Mouse (Mus musculus) MEL (cell line): Measurements from ENCODE around the gene E4f1. TPM values are rescaled to one million over a fixed set of nuclear protein-coding genes. Genes with fewer than 3 reads are reported as not detected.
A peak's percentile ranks its signal among the peaks of the same experiment; 100 is the strongest.

Experiments used
- DNase-seq: peaks from one replicate; pipeline ENCODE4 v3.0.0; 2011; ENCODE audit warnings: low read depth, low spot score
- H3K27ac ChIP-seq: 2 replicates; pipeline ENCODE4 v1.5.1; 2012; ENCODE audit warnings: low read depth, mild to moderate bottlenecking, control low read depth, low read length, moderate library complexity; ENCODE audit not compliant: control insufficient read depth
- H3K27me3 ChIP-seq, 2 experiments: fragments of 150-350 bp in 1 of 2; sonication (generic) in 1 of 2; 2 replicates each; pipeline ENCODE4 v1.6.1; 2012; ENCODE audit warnings: low read length in 2 of 2, mild to moderate bottlenecking in 2 of 2, improper control_type of control experiment in 1 of 2, moderate library complexity in 1 of 2; ENCODE audit not compliant: insufficient read depth in 2 of 2, control insufficient read depth in 1 of 2
- H3K36me3 ChIP-seq, 2 experiments: 2 replicates each; pipeline ENCODE4 v1.6.1; 2012 to 2014; ENCODE audit warnings: low read length in 2 of 2, improper control_type of control experiment in 1 of 2, inconsistent platforms in 1 of 2, mild to moderate bottlenecking in 1 of 2; ENCODE audit not compliant: insufficient read depth in 2 of 2, control insufficient read depth in 1 of 2
- H3K4me1 ChIP-seq, 2 experiments: fragments of 150-350 bp in 1 of 2; sonication (generic) in 1 of 2; 2 replicates each; pipeline ENCODE4 v1.6.1; 2012; ENCODE audit warnings: low read length in 2 of 2, improper control_type of control experiment in 1 of 2, mild to moderate bottlenecking in 1 of 2; ENCODE audit not compliant: insufficient read depth in 2 of 2, control insufficient read depth in 1 of 2
- H3K4me3 ChIP-seq, 2 experiments: fragments of 150-350 bp in 1 of 2; sonication (generic) in 1 of 2; 2 replicates each; pipeline ENCODE4 v1.5.1; 2012; ENCODE audit warnings: low read depth in 2 of 2, low read length in 2 of 2, mild to moderate bottlenecking in 2 of 2, moderate library complexity in 2 of 2, control low read depth in 1 of 2, improper control_type of control experiment in 1 of 2; ENCODE audit not compliant: control insufficient read depth in 1 of 2, insufficient read depth in 1 of 2
- H3K79me2 ChIP-seq: 2 replicates; pipeline ENCODE4 v1.6.1; 2012; ENCODE audit warnings: mild to moderate bottlenecking, low read length, moderate library complexity; ENCODE audit not compliant: control insufficient read depth, poor library complexity, insufficient read depth
- H3K9ac ChIP-seq: 2 replicates; pipeline ENCODE4 v1.6.1; 2012; ENCODE audit warnings: low read depth, mild to moderate bottlenecking, control low read depth, low read length, moderate library complexity; ENCODE audit not compliant: control insufficient read depth, poor library complexity, severe bottlenecking
- H3K9me3 ChIP-seq: fragments of 150-350 bp; sonication (generic); replicated peaks from 2 replicates; pipeline ENCODE4 v1.6.1; 2012; ENCODE audit warnings: mild to moderate bottlenecking, low read length, improper control_type of control experiment, moderate library complexity; ENCODE audit not compliant: insufficient read depth
- CHD2 ChIP-seq: IDR thresholded peaks from 2 replicates; pipeline ENCODE4 v1.6.1; 2011; ENCODE audit warnings: low read length, improper control_type of control experiment
- CTCF ChIP-seq, 3 experiments: IDR thresholded peaks in 2 of 3; conservative IDR thresholded peaks in 1 of 3; 2 replicates each; pipeline ENCODE4 v1.5.1; 2011 to 2012; ENCODE audit warnings: low read length in 3 of 3, low read depth in 2 of 3, mild to moderate bottlenecking in 2 of 3, improper control_type of control experiment in 1 of 3, inconsistent platforms in 1 of 3, mixed read lengths in 1 of 3, moderate library complexity in 1 of 3; ENCODE audit not compliant: control insufficient read depth in 1 of 3, insufficient read depth in 1 of 3, poor library complexity in 1 of 3, severe bottlenecking in 1 of 3
- E2F4 ChIP-seq: IDR thresholded peaks from 2 replicates; pipeline ENCODE4 v1.6.1; 2011; ENCODE audit warnings: low read depth, low read length, improper control_type of control experiment, borderline replicate concordance
- ELF1 ChIP-seq: IDR thresholded peaks from 2 replicates; pipeline ENCODE4 v1.6.1; 2014; ENCODE audit warnings: low read depth, mild to moderate bottlenecking, inconsistent platforms, low read length, improper control_type of control experiment, moderate library complexity
- EP300 ChIP-seq, 2 experiments: IDR thresholded peaks; 2 replicates each; pipeline ENCODE4 v1.6.1; 2011; ENCODE audit warnings: improper control_type of control experiment in 2 of 2, low read length in 2 of 2, low read depth in 1 of 2, mild to moderate bottlenecking in 1 of 2
- ETS1 ChIP-seq: IDR thresholded peaks from 2 replicates; pipeline ENCODE4 v1.6.1; 2012; ENCODE audit warnings: low read depth, mild to moderate bottlenecking, inconsistent platforms, low read length, improper control_type of control experiment, moderate library complexity
- GABPA ChIP-seq: IDR thresholded peaks from 2 replicates; pipeline ENCODE4 v1.6.1; 2012; ENCODE audit warnings: low read depth, mild to moderate bottlenecking, inconsistent platforms, low read length, improper control_type of control experiment, moderate library complexity
- GATA1 ChIP-seq: IDR thresholded peaks from 2 replicates; pipeline ENCODE4 v1.6.1; 2011; ENCODE audit warnings: low read depth, low read length, improper control_type of control experiment
- JUND ChIP-seq: IDR thresholded peaks from 2 replicates; pipeline ENCODE4 v1.6.1; 2011; ENCODE audit warnings: low read depth, mild to moderate bottlenecking, improper control_type of control experiment, low read length
- MAFK ChIP-seq: IDR thresholded peaks from 2 replicates; pipeline ENCODE4 v1.6.1; 2011; ENCODE audit warnings: low read depth, mild to moderate bottlenecking, low read length, improper control_type of control experiment, borderline replicate concordance
- MAX ChIP-seq: IDR thresholded peaks from 2 replicates; pipeline ENCODE4 v1.6.1; 2011; ENCODE audit warnings: low read length, improper control_type of control experiment
- MAZ ChIP-seq: IDR thresholded peaks from 2 replicates; pipeline ENCODE4 v1.6.1; 2012; ENCODE audit warnings: low read depth, mild to moderate bottlenecking, inconsistent platforms, low read length, improper control_type of control experiment
- MEF2A ChIP-seq: IDR thresholded peaks from 2 replicates; pipeline ENCODE4 v1.6.1; 2014; ENCODE audit warnings: low read depth, mild to moderate bottlenecking, inconsistent platforms, low read length, improper control_type of control experiment; ENCODE audit not compliant: poor library complexity, insufficient replicate concordance, severe bottlenecking; ENCODE audit errors: extremely low read depth
- MXI1 ChIP-seq: IDR thresholded peaks from 2 replicates; pipeline ENCODE4 v1.6.1; 2011; ENCODE audit warnings: mild to moderate bottlenecking, low read depth, low read length, improper control_type of control experiment
- MYC ChIP-seq: IDR thresholded peaks from 2 replicates; pipeline ENCODE4 v1.6.1; 2011; ENCODE audit warnings: low read depth, mild to moderate bottlenecking, low read length, improper control_type of control experiment, moderate library complexity
- POLR2A ChIP-seq, 2 experiments: IDR thresholded peaks; 2 replicates each; pipeline ENCODE4 v1.6.1; 2011 to 2012; ENCODE audit warnings: low read length in 2 of 2, mild to moderate bottlenecking in 2 of 2, control low read depth in 1 of 2, improper control_type of control experiment in 1 of 2, low read depth in 1 of 2, moderate library complexity in 1 of 2; ENCODE audit not compliant: control insufficient read depth in 1 of 2, insufficient read depth in 1 of 2, poor library complexity in 1 of 2
- POLR2AphosphoS5 ChIP-seq: IDR thresholded peaks from 2 replicates; pipeline ENCODE4 v1.6.1; 2012; ENCODE audit warnings: low read depth, borderline replicate concordance, mild to moderate bottlenecking, inconsistent platforms, low read length, moderate library complexity, mixed read lengths
- RAD21 ChIP-seq: IDR thresholded peaks from 2 replicates; pipeline ENCODE4 v1.6.1; 2011; ENCODE audit warnings: mild to moderate bottlenecking, low read depth, low read length, improper control_type of control experiment
- RCOR1 ChIP-seq: IDR thresholded peaks from 2 replicates; pipeline ENCODE4 v1.6.1; 2012; ENCODE audit warnings: low read depth, mild to moderate bottlenecking, inconsistent platforms, low read length, improper control_type of control experiment
- SIN3A ChIP-seq: IDR thresholded peaks from 2 replicates; pipeline ENCODE4 v1.6.1; 2012; ENCODE audit warnings: low read length, improper control_type of control experiment, inconsistent platforms
- SMC3 ChIP-seq: IDR thresholded peaks from 2 replicates; pipeline ENCODE4 v1.6.1; 2011; ENCODE audit warnings: low read depth, low read length, improper control_type of control experiment
- TBP ChIP-seq: IDR thresholded peaks from 2 replicates; pipeline ENCODE4 v1.8.0; 2011; ENCODE audit warnings: low read depth, low read length, improper control_type of control experiment
- TCF12 ChIP-seq: IDR thresholded peaks from 2 replicates; pipeline ENCODE4 v1.6.1; 2014; ENCODE audit warnings: low read depth, mild to moderate bottlenecking, inconsistent platforms, low read length, improper control_type of control experiment, moderate library complexity
- ZC3H11A ChIP-seq: IDR thresholded peaks from 2 replicates; pipeline ENCODE4 v1.6.1; 2012; ENCODE audit warnings: low read depth, mild to moderate bottlenecking, inconsistent platforms, low read length, improper control_type of control experiment
- ZNF384 ChIP-seq: IDR thresholded peaks from 2 replicates; pipeline ENCODE4 v1.6.1; 2012; ENCODE audit warnings: low read depth, mild to moderate bottlenecking, inconsistent platforms, low read length, improper control_type of control experiment
- polyA plus RNA-seq, 2 experiments: library from polyadenylated mRNA; stranded (reverse) in 1 of 2; unstranded in 1 of 2; fragments of >175 nt in 1 of 2; fragments of >200 nt in 1 of 2; gene quantifications; 2 replicates each; pipeline versions ENCODE4 v1.2.1 to v1.2.4; 2012; ENCODE audit warnings: low replicate concordance in 2 of 2, low read depth in 1 of 2; ENCODE audit not compliant: insufficient read length in 2 of 2, insufficient read depth in 1 of 2, missing spikeins in 1 of 2
- total RNA-seq: library from RNA; depleted of rRNA; stranded (reverse); fragments of 300-350 nt; gene quantifications from 2 replicates; pipeline ENCODE4 v1.2.3, GENCODE M21; 2012

Gene E4f1
- total and polyA plus RNA-seq, 3 experiments, result 24.3 to 37.1 TPM; not detected in 1

GRCm38 (mm10) chr17:24437016-24437415, 33.1 kb downstream of the E4f1 start:
- TF ChIP-seq TCF12, result no peak
- TF ChIP-seq ZC3H11A, result peak; percentile 55
- no peak for TF ChIP-seq ZNF384
- TF ChIP-seq SMC3, result peak; percentile 72
- TF ChIP-seq CTCF (IDR thresholded peaks at IDR 0.05 in 2 of 3, conservative IDR thresholded peaks at IDR 0.05 in 1 of 3; ENCODE audit: control insufficient read depth in 1 of 3, insufficient read depth in 1 of 3, low read depth in 2 of 3, low read length in 3 of 3, poor library complexity in 1 of 3, severe bottlenecking in 1 of 3), result peak; percentile 40 to 84 (median 78); a peak in 5 of 6 replicates
- TF ChIP-seq E2F4, result no peak
- peak; percentile 76 for TF ChIP-seq RAD21
- TF ChIP-seq ETS1, result no peak
- H3K27ac ChIP-seq, result no peak overlapping the region
- H3K9ac ChIP-seq, result no peak overlapping the region
- H3K4me1 ChIP-seq, result no peaks in the 10 kb centered on the region
- no peaks in the 10 kb centered on the region for H3K79me2 ChIP-seq
- no peak overlapping the region for H3K4me3 ChIP-seq
- H3K9me3 ChIP-seq, result no peaks in the 10 kb centered on the region
- no peaks in the 10 kb centered on the region; a peak in 1 of 4 replicates for H3K36me3 ChIP-seq
- H3K27me3 ChIP-seq, result no peaks in the 10 kb centered on the region
- DNase-seq, result peak; percentile 70

- H3K9ac ChIP-seq, result no peak overlapping the region
- DNase-seq, result no peak
- H3K36me3 ChIP-seq, result peaks cover 4 to 6% of the 10 kb centered on the region in 2 experiments; a peak in 3 of 4 replicates
- no peaks in the 10 kb centered on the region for H3K27me3 ChIP-seq
- H3K9me3 ChIP-seq, result no peaks in the 10 kb centered on the region
- TF ChIP-seq SMC3 (no peak), POLR2A (IDR thresholded peaks at IDR 0.05; ENCODE audit: control insufficient read depth in 1 of 2, insufficient read depth in 1 of 2, low read depth in 1 of 2, low read length in 2 of 2, poor library complexity in 1 of 2) (no peak)
- TF ChIP-seq, all 39 proteins: peak for 0
- Histone ChIP-seq H3K4me3 (no peak overlapping the region), H3K4me1 (peaks cover 3 to 5% of the 10 kb centered on the region in 2 experiments; a peak in 2 of 4 replicates), H3K79me2 (peaks cover 11% of the 10 kb centered on the region), H3K27ac (no peak overlapping the region)
Observed at GRCm38 (mm10) chr17:24429201-24429983, 40.7 kb downstream of the E4f1 start.

- peak; percentile 59 for DNase-seq
- H3K9ac ChIP-seq, result peak overlapping the region; percentile 80
- peak overlapping the region; percentile 59 to 77 for H3K4me3 ChIP-seq
- peaks cover 11% of the 10 kb centered on the region for H3K79me2 ChIP-seq
- H3K36me3 ChIP-seq, result peaks cover 6 to 12% of the 10 kb centered on the region in 2 experiments; a peak in 3 of 4 replicates
- H3K9me3 ChIP-seq, result no peaks in the 10 kb centered on the region
- H3K27ac ChIP-seq, result peak overlapping the region; percentile 52
- no peaks in the 10 kb centered on the region for H3K27me3 ChIP-seq
- peaks cover 3 to 5% of the 10 kb centered on the region in 2 experiments; a peak in 2 of 4 replicates for H3K4me1 ChIP-seq
- TF ChIP-seq MYC (peak; percentile 54; the same call in 1 of the 2 replicates), POLR2AphosphoS5 (no peak), MAZ (no peak), MEF2A (no peak), ELF1 (no peak), E2F4 (no peak), EP300 (IDR thresholded peaks at IDR 0.05; ENCODE audit: low read depth in 1 of 2, low read length in 2 of 2) (no peak), GATA1 (no peak), MAFK (no peak), RCOR1 (no peak), CHD2 (no peak), JUND (no peak), GABPA (no peak), SIN3A (no peak), MXI1 (peak; percentile 78; the same call in 1 of the 2 replicates), MAX (peak; percentile 70), TBP (peak; percentile 8; the same call in 1 of the 2 replicates)
Observed at GRCm38 (mm10) chr17:24427170-24427557, 42.9 kb downstream of the E4f1 start.
